Mouse (Mus musculus): ENCODE results near the gene Rnf43. TPM values are rescaled to one million over a fixed set of nuclear protein-coding genes. Genes with fewer than 3 reads are reported as not detected.

Gene Rnf43
- polyA plus RNA-seq, 1 experiment = not detected

- H3K4me1 ChIP-seq (ENCODE audit: control insufficient read depth, insufficient read depth, insufficient read length, low read length) = no peaks in the 10 kb centered on the region
- H3K4me3 ChIP-seq (ENCODE audit: insufficient read depth, low read depth, low read length) = no peak overlapping the region
- H3K27ac ChIP-seq (replicated peaks; ENCODE audit: low read depth, low read length) = peak overlapping the region; percentile 32; the same call in 1 of the 2 replicates
These were observed 91.5 kb downstream of the Rnf43 start for GRCm38 (mm10) chr11:87753891-87754501.

GRCm38 (mm10) chr11:87754603-87755002 lies 92.1 kb downstream of the Rnf43 start:
- Histone ChIP-seq H3K4me3 (ENCODE audit: insufficient read depth, low read depth, low read length) (peak overlapping the region; percentile 33), H3K27ac (replicated peaks; ENCODE audit: low read depth, low read length) (peak overlapping the region; percentile 46; the same call in 1 of the 2 replicates), H3K4me1 (ENCODE audit: control insufficient read depth, insufficient read depth, insufficient read length, low read length) (no peaks in the 10 kb centered on the region)

- H3K27ac ChIP-seq (replicated peaks; ENCODE audit: low read depth, low read length) = 0 out of 2 replicates have a peak overlapping the region, but pooled peaks have one; percentile 39
- H3K4me3 ChIP-seq (ENCODE audit: insufficient read depth, low read depth, low read length) = peak overlapping the region; percentile 41
- H3K4me1 ChIP-seq (ENCODE audit: control insufficient read depth, insufficient read depth, insufficient read length, low read length) = no peaks in the 10 kb centered on the region
These were observed 93.0 kb downstream of the Rnf43 start for GRCm38 (mm10) chr11:87755360-87756017.

- Histone ChIP-seq H3K27ac (replicated peaks; ENCODE audit: low read depth, low read length) (peak overlapping the region; percentile 84), H3K4me1 (ENCODE audit: control insufficient read depth, insufficient read depth, insufficient read length, low read length) (no peaks in the 10 kb centered on the region), H3K4me3 (ENCODE audit: insufficient read depth, low read depth, low read length) (peak overlapping the region; percentile 55)
These were observed 93.8 kb downstream of the Rnf43 start for GRCm38 (mm10) chr11:87756251-87756820.

GRCm38 (mm10) chr11:87757001-87757954 lies 94.8 kb downstream of the Rnf43 start:
- peak overlapping the region; percentile 55 for H3K4me3 ChIP-seq (ENCODE audit: insufficient read depth, low read depth, low read length)
- no peaks in the 10 kb centered on the region for H3K4me1 ChIP-seq (ENCODE audit: control insufficient read depth, insufficient read depth, insufficient read length, low read length)
- H3K27ac ChIP-seq (replicated peaks; ENCODE audit: low read depth, low read length) = peak overlapping the region; percentile 63

GRCm38 (mm10) chr11:87758161-87758911 lies 95.8 kb downstream of the Rnf43 start:
- H3K4me1 ChIP-seq (ENCODE audit: control insufficient read depth, insufficient read depth, insufficient read length, low read length) = no peaks in the 10 kb centered on the region
- H3K27ac ChIP-seq (replicated peaks; ENCODE audit: low read depth, low read length) = no peak overlapping the region
- H3K4me3 ChIP-seq (ENCODE audit: insufficient read depth, low read depth, low read length) = no peak overlapping the region

- Histone ChIP-seq H3K4me3 (ENCODE audit: insufficient read depth, low read depth, low read length) (no peak overlapping the region), H3K27ac (replicated peaks; ENCODE audit: low read depth, low read length) (no peak overlapping the region), H3K4me1 (ENCODE audit: control insufficient read depth, insufficient read depth, insufficient read length, low read length) (no peaks in the 10 kb centered on the region)
These were observed 96.6 kb downstream of the Rnf43 start for GRCm38 (mm10) chr11:87758957-87759608.

- H3K27ac ChIP-seq (replicated peaks; ENCODE audit: low read depth, low read length) = no peak overlapping the region
- H3K4me1 ChIP-seq (ENCODE audit: control insufficient read depth, insufficient read depth, insufficient read length, low read length) = no peaks in the 10 kb centered on the region
- no peak overlapping the region for H3K4me3 ChIP-seq (ENCODE audit: insufficient read depth, low read depth, low read length)
These were observed 97.1 kb downstream of the Rnf43 start for GRCm38 (mm10) chr11:87759609-87760005.

- no peaks in the 10 kb centered on the region for H3K4me1 ChIP-seq (ENCODE audit: control insufficient read depth, insufficient read depth, insufficient read length, low read length)
- no peak within 1 kb of the TSS for H3K27ac ChIP-seq (replicated peaks; ENCODE audit: low read depth, low read length)
- no peak within 1 kb of the TSS for H3K4me3 ChIP-seq (ENCODE audit: insufficient read depth, low read depth, low read length)
These were observed 98.0 kb downstream of the Rnf43 start, which contains the start of gene Tspoap1 for GRCm38 (mm10) chr11:87760301-87761081. TSS of gene Tspoap1 (plus strand) at chr11:87760541.

- no peak overlapping the region for H3K4me3 ChIP-seq (ENCODE audit: insufficient read depth, low read depth, low read length)
- H3K27ac ChIP-seq (replicated peaks; ENCODE audit: low read depth, low read length) = no peak overlapping the region
- no peaks in the 10 kb centered on the region for H3K4me1 ChIP-seq (ENCODE audit: control insufficient read depth, insufficient read depth, insufficient read length, low read length)
These were observed 98.7 kb downstream of the Rnf43 start for GRCm38 (mm10) chr11:87761181-87761721.

GRCm38 (mm10) chr11:87761806-87762701 lies 99.5 kb downstream of the Rnf43 start:
- Histone ChIP-seq H3K27ac (replicated peaks; ENCODE audit: low read depth, low read length) (no peak overlapping the region), H3K4me1 (ENCODE audit: control insufficient read depth, insufficient read depth, insufficient read length, low read length) (no peaks in the 10 kb centered on the region), H3K4me3 (ENCODE audit: insufficient read depth, low read depth, low read length) (no peak overlapping the region)

GRCm38 (mm10) chr11:87762702-87763385 lies 100.3 kb downstream of the Rnf43 start:
- no peaks in the 10 kb centered on the region for H3K4me1 ChIP-seq (ENCODE audit: control insufficient read depth, insufficient read depth, insufficient read length, low read length)
- no peak overlapping the region for H3K4me3 ChIP-seq (ENCODE audit: insufficient read depth, low read depth, low read length)

More at GRCm38 (mm10) chr11:87762702-87763385, 100.3 kb downstream of the Rnf43 start:
- no peak overlapping the region for H3K27ac ChIP-seq (replicated peaks; ENCODE audit: low read depth, low read length)
